Mouse (Mus musculus) C2C12 (cell line): ENCODE measurements at regions not wholly inside any gene's neighbourhood (a gene's known extent, or its start where the extent isn't known, plus 50 kb on each side); places are given as distances from the start of the nearest gene placed in this dataset.

Experiments used
- H3K27me3 ChIP-seq: one replicate; pipeline ENCODE4 v1.6.1; 2011; ENCODE audit not compliant: control insufficient read depth, insufficient read depth, insufficient read length
- H3K36me3 ChIP-seq: one replicate; pipeline ENCODE4 v1.6.1; 2011; ENCODE audit not compliant: control insufficient read depth, insufficient read depth
- H3K4me3 ChIP-seq: one replicate; pipeline ENCODE4 v1.5.1; 2011; ENCODE audit warnings: mild to moderate bottlenecking, control low read depth; ENCODE audit not compliant: poor library complexity, insufficient read depth, severe bottlenecking
- H3K79me2 ChIP-seq: one replicate; pipeline ENCODE4 v1.6.1; 2011; ENCODE audit not compliant: control insufficient read depth, insufficient read depth
- H3K79me3 ChIP-seq: one replicate; pipeline ENCODE4 v1.6.1; 2011; ENCODE audit warnings: low read depth, control low read depth
- H3ac ChIP-seq: one replicate; pipeline ENCODE3; 2011; ENCODE audit warnings: low read depth; ENCODE audit not compliant: control insufficient read depth, insufficient read length
- CEBPB ChIP-seq: IDR thresholded peaks from one replicate; pipeline ENCODE4 v1.6.1; 2011; ENCODE audit warnings: low read depth, mild to moderate bottlenecking, control low read depth, moderate library complexity
- CTCF ChIP-seq: IDR thresholded peaks from one replicate; pipeline ENCODE4 v1.5.1; 2011; ENCODE audit not compliant: control insufficient read depth, insufficient read depth, insufficient read length
- FOSL1 ChIP-seq: IDR thresholded peaks from one replicate; pipeline ENCODE4 v1.8.0; 2011; ENCODE audit warnings: mild to moderate bottlenecking, low read length; ENCODE audit not compliant: poor library complexity, insufficient read depth, severe bottlenecking
- MAX ChIP-seq: IDR thresholded peaks from one replicate; pipeline ENCODE4 v1.6.1; 2011; ENCODE audit warnings: mild to moderate bottlenecking, control low read depth
- MYOD1 ChIP-seq: IDR thresholded peaks from one replicate; pipeline ENCODE4 v1.6.1; 2011; ENCODE audit warnings: low read depth; ENCODE audit not compliant: control insufficient read depth, insufficient read length
- MYOG ChIP-seq: IDR thresholded peaks from one replicate; pipeline ENCODE4 v1.6.1; 2011; ENCODE audit not compliant: control insufficient read depth, insufficient read length; ENCODE audit errors: extremely low read depth
- USF1 ChIP-seq: IDR thresholded peaks from one replicate; pipeline ENCODE4 v1.6.1; 2011; ENCODE audit warnings: low read depth, mild to moderate bottlenecking, control low read depth, moderate library complexity

GRCm38 (mm10) chr9:5728843-5729242 lies 383.6 kb downstream of the Casp12 start:
- TF ChIP-seq MYOD1 (no peak), CTCF (no peak), MAX (no peak), USF1 (no peak), CEBPB (no peak), MYOG (no peak), FOSL1 (no peak)
- Histone ChIP-seq H3K79me2 (no peaks in the 10 kb centered on the region), H3ac (no peak overlapping the region), H3K36me3 (no peaks in the 10 kb centered on the region), H3K4me3 (no peak overlapping the region), H3K79me3 (no peaks in the 10 kb centered on the region), H3K27me3 (no peaks in the 10 kb centered on the region)

GRCm38 (mm10) chr9:5752686-5753301 lies 407.6 kb downstream of the Casp12 start:
- H3K27me3 ChIP-seq, result no peaks in the 10 kb centered on the region
- H3K79me2 ChIP-seq, result no peaks in the 10 kb centered on the region
- no peaks in the 10 kb centered on the region for H3K36me3 ChIP-seq
- H3K79me3 ChIP-seq, result no peaks in the 10 kb centered on the region
- no peak overlapping the region for H3ac ChIP-seq
- no peak overlapping the region for H3K4me3 ChIP-seq
- TF ChIP-seq CEBPB (no peak), FOSL1 (no peak), MYOG (no peak), MAX (no peak), MYOD1 (no peak), CTCF (no peak), USF1 (no peak)

GRCm38 (mm10) chr9:5753785-5754184 lies 408.6 kb downstream of the Casp12 start:
- TF ChIP-seq MYOD1, result no peak
- no peak for TF ChIP-seq USF1
- TF ChIP-seq FOSL1, result no peak
- no peak for TF ChIP-seq CEBPB
- no peak for TF ChIP-seq MYOG
- TF ChIP-seq CTCF, result no peak
- TF ChIP-seq MAX, result no peak
- no peaks in the 10 kb centered on the region for H3K36me3 ChIP-seq
- H3K27me3 ChIP-seq, result no peaks in the 10 kb centered on the region
- H3K79me3 ChIP-seq, result no peaks in the 10 kb centered on the region
- H3ac ChIP-seq, result no peak overlapping the region
- no peak overlapping the region for H3K4me3 ChIP-seq
- no peaks in the 10 kb centered on the region for H3K79me2 ChIP-seq

GRCm38 (mm10) chr9:5761215-5761614 lies 407.2 kb upstream of the Pdgfd start:
- H3K4me3 ChIP-seq, result no peak overlapping the region
- no peaks in the 10 kb centered on the region for H3K36me3 ChIP-seq
- TF ChIP-seq MYOG (no peak), CEBPB (no peak), MYOD1 (no peak), CTCF (no peak), FOSL1 (no peak), MAX (no peak), USF1 (no peak)
- H3ac ChIP-seq, result no peak overlapping the region
- H3K79me2 ChIP-seq, result no peaks in the 10 kb centered on the region
- no peaks in the 10 kb centered on the region for H3K79me3 ChIP-seq
- H3K27me3 ChIP-seq, result no peaks in the 10 kb centered on the region

GRCm38 (mm10) chr9:5769927-5770326 lies 398.5 kb upstream of the Pdgfd start:
- Histone ChIP-seq H3K36me3 (no peaks in the 10 kb centered on the region), H3K4me3 (no peak overlapping the region), H3K79me2 (no peaks in the 10 kb centered on the region), H3ac (no peak overlapping the region), H3K27me3 (no peaks in the 10 kb centered on the region), H3K79me3 (no peaks in the 10 kb centered on the region)
- TF ChIP-seq CEBPB (no peak), CTCF (no peak), FOSL1 (no peak)

- no peaks in the 10 kb centered on the region for H3K79me3 ChIP-seq
- no peak overlapping the region for H3K4me3 ChIP-seq
- TF ChIP-seq MYOD1 (no peak), MAX (no peak), USF1 (no peak), CEBPB (no peak), FOSL1 (no peak), CTCF (no peak), MYOG (no peak)
These were observed 397.2 kb upstream of the Pdgfd start for GRCm38 (mm10) chr9:5771158-5771557.

More at GRCm38 (mm10) chr9:5771158-5771557, 397.2 kb upstream of the Pdgfd start:
- Histone ChIP-seq H3K27me3 (no peaks in the 10 kb centered on the region), H3ac (no peak overlapping the region), H3K79me2 (no peaks in the 10 kb centered on the region), H3K36me3 (no peaks in the 10 kb centered on the region)
